Mouse (Mus musculus) ES-Bruce4 (cell line): ENCODE data around the gene Mif4gd. TPM values are rescaled to one million over a fixed set of nuclear protein-coding genes. Genes with fewer than 3 reads are reported as not detected.
A peak's percentile ranks its signal among the peaks of the same experiment; 100 is the strongest.

ENCODE experiments used
- H3K27ac ChIP-seq: 2 replicates; pipeline ENCODE4 v1.5.1; 2012; ENCODE audit warnings: low read length, inconsistent platforms; ENCODE audit not compliant: insufficient read depth
- H3K27me3 ChIP-seq: 2 replicates; pipeline ENCODE4 v1.6.1; 2012; ENCODE audit warnings: mild to moderate bottlenecking, low read length, inconsistent platforms; ENCODE audit not compliant: control insufficient read depth, poor library complexity, insufficient read depth, severe bottlenecking
- H3K36me3 ChIP-seq: 2 replicates; pipeline ENCODE4 v1.6.1; 2012; ENCODE audit warnings: inconsistent platforms, mild to moderate bottlenecking, low read length, moderate library complexity; ENCODE audit not compliant: control insufficient read depth, poor library complexity, insufficient read depth, severe bottlenecking
- H3K4me1 ChIP-seq: one replicate; pipeline ENCODE4 v1.8.1; 2011; ENCODE audit warnings: low read length; ENCODE audit not compliant: control insufficient read depth, insufficient read depth
- H3K4me3 ChIP-seq: 2 replicates; pipeline ENCODE4 v1.5.1; 2011; ENCODE audit warnings: low read depth, mild to moderate bottlenecking, low read length
- H3K9ac ChIP-seq: 2 replicates; pipeline ENCODE4 v1.6.1; 2012; ENCODE audit warnings: low read depth, mild to moderate bottlenecking, inconsistent platforms; ENCODE audit not compliant: poor library complexity, severe bottlenecking
- H3K9me3 ChIP-seq: replicated peaks from 2 replicates; pipeline ENCODE4 v1.6.1; 2012; ENCODE audit warnings: mild to moderate bottlenecking, low read length, inconsistent platforms; ENCODE audit not compliant: control insufficient read depth, poor library complexity, insufficient read depth, severe bottlenecking
- CTCF ChIP-seq: IDR thresholded peaks from one replicate; pipeline ENCODE4 v1.8.1; 2011; ENCODE audit warnings: low read depth, low read length
- EP300 ChIP-seq: IDR thresholded peaks from 2 replicates; pipeline ENCODE4 v1.6.1; 2011; ENCODE audit warnings: low read depth, low read length; ENCODE audit not compliant: insufficient read depth
- POLR2A ChIP-seq: IDR thresholded peaks from one replicate; pipeline ENCODE4 v1.8.1; 2011; ENCODE audit warnings: low read length; ENCODE audit not compliant: insufficient read depth
- polyA plus RNA-seq: library from polyadenylated mRNA; stranded (reverse); fragments of >200 nt; gene quantifications from 2 replicates; pipeline ENCODE4 v1.2.4, GENCODE M21; 2011; ENCODE audit warnings: low read depth; ENCODE audit not compliant: missing spikeins, insufficient read depth, insufficient read length

Mif4gd gene
- polyA plus RNA-seq, 1 experiment = 50.4 TPM

DNA sequence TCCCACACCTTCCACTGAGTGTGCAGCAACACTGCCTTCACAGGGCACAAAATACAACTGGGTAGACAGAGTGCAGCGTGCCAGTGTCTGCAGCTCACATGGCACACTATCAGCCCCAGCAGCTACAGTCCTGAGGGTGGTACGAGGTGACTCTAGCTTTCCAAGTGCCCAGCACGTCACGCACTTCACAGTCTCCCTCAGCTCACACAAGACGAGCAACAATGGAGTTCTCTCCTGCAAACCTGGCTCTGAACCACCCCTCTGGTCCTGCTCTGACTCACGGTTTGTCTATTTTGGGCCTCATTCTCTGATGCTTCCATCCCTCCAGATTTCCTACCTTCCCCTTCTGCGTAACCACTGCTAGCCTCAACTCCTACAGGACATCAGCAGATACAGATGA lies 13.0 kb downstream of the Mif4gd start:
- H3K4me3 ChIP-seq = no peak overlapping the region
- H3K9ac ChIP-seq = no peak overlapping the region
- H3K27me3 ChIP-seq = no peaks in the 10 kb centered on the region
- H3K36me3 ChIP-seq = peaks cover 15% of the 10 kb centered on the region
- no peaks in the 10 kb centered on the region for H3K9me3 ChIP-seq
- no peak overlapping the region for H3K27ac ChIP-seq
- TF ChIP-seq POLR2A (no peak), EP300 (no peak), CTCF (no peak)
- H3K4me1 ChIP-seq = no peaks in the 10 kb centered on the region

DNA sequence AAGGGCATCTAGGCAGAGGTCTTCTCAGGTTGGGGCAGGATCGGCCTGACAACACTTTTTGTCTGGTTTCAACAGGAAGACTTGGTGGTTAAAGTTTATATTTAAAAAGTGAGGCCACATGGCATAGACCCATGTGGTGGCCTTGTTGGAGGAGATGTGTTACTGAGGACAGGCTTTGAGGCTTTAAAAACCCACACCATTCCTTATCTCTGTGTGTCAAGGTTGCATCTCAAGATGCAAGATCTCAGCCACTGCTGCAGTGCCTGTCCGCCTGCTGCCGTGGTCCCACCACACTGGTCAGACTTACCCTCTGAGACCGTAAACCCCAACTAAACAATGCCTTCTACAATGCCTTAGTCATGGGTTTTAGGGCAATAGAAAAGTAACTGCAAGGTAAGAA lies 14.5 kb downstream of the Mif4gd start:
- no peak for TF ChIP-seq EP300
- TF ChIP-seq CTCF = no peak
- no peak for TF ChIP-seq POLR2A
- Histone ChIP-seq H3K9ac (no peak overlapping the region), H3K36me3 (peaks cover 28% of the 10 kb centered on the region)

DNA sequence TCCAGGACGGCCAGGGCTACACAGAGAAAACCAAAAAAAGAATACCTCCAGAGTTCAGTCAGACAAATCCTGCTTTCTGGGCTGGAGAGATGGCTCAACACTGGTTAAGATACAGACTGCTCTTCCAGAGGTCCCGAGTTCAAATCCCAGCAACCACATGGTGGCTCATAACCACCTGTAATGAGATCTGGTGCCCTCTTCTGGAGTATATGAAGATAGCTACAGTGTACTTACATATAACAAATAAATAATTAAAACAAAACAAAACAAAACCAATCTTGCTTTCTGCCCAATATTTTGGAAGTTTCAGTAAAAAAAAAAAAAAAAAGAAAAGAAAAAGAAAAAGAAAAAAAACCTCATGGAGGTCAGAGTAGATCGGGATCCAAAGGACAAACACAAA lies 17.6 kb downstream of the Mif4gd start:
- H3K4me1 ChIP-seq = no peaks in the 10 kb centered on the region
- no peaks in the 10 kb centered on the region for H3K27me3 ChIP-seq
- TF ChIP-seq CTCF (no peak), POLR2A (no peak), EP300 (no peak)
- H3K27ac ChIP-seq = no peak overlapping the region
- no peak overlapping the region for H3K9ac ChIP-seq
- no peaks in the 10 kb centered on the region for H3K9me3 ChIP-seq
- no peak overlapping the region for H3K4me3 ChIP-seq
- peaks cover 55% of the 10 kb centered on the region for H3K36me3 ChIP-seq

More for the DNA sequence above, 14.5 kb downstream of the Mif4gd start:
- Histone ChIP-seq H3K4me3 (no peak overlapping the region), H3K9me3 (no peaks in the 10 kb centered on the region), H3K27ac (no peak overlapping the region), H3K4me1 (no peaks in the 10 kb centered on the region), H3K27me3 (no peaks in the 10 kb centered on the region)

DNA sequence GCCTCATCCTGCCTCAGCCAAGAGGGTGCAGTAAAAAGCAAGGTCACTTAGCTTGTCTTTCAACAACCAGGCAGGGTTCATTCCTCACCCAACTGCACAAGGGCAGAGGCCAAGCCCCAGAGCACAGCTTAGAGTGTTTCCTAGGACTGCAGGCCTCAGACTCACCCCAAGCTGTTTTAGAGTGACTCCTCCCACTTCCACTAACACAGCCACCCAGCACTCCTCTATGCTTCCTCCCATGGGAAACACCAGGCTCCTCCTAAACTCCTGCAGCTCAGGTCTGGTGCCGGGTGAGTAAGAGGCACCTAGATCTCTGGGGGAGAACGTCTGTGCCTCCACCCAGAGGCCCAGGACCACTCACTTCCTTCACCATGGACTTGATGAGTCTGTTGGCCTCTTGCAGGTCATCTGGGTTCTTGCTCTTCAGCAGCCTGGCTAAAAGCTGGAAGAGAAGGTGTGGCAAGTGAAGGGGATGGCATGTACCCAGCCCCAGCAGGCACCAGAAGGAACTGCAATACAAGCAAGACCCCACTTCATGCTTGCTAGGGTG lies 22.2 kb downstream of the Mif4gd start:
- no peaks in the 10 kb centered on the region for H3K27me3 ChIP-seq
- H3K9me3 ChIP-seq = no peaks in the 10 kb centered on the region
- no peak overlapping the region for H3K4me3 ChIP-seq
- H3K36me3 ChIP-seq = peaks cover 78% of the 10 kb centered on the region
- H3K9ac ChIP-seq = no peak overlapping the region
- peaks cover 9% of the 10 kb centered on the region for H3K4me1 ChIP-seq
- no peak for TF ChIP-seq EP300
- TF ChIP-seq POLR2A = no peak
- TF ChIP-seq CTCF = no peak
- 0 out of 2 replicates have a peak overlapping the region, but pooled peaks have one; percentile 2 for H3K27ac ChIP-seq

DNA sequence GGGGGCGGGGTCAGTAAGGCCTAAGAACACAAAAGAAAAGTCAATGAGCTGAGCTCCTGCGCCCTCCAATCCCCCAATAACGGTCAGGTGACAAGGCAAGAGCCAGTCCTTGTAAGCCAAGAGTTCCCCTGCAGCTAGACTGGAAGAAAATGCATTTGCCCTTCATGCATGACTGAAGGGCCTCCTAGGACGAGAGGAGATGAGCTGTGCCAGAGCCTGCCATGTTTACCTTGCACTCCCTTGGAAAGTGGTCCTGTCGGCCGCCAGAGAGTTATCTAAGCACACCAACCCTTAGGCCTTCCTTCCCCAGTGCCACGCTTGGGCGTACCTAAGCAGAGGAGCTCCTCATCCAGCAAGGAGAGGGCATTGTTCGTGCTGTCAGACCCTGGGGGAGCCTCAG lies 24.8 kb downstream of the Mif4gd start:
- TF ChIP-seq CTCF = no peak
- TF ChIP-seq EP300 = 0 out of 2 replicates have a peak, but pooled peaks have one; percentile 12
- peaks cover 85% of the 10 kb centered on the region for H3K36me3 ChIP-seq
- H3K27me3 ChIP-seq = no peaks in the 10 kb centered on the region
- H3K27ac ChIP-seq = peak overlapping the region; percentile 22; the same call in 1 of the 2 replicates
- H3K9ac ChIP-seq = no peak overlapping the region
- peaks cover 9% of the 10 kb centered on the region for H3K4me1 ChIP-seq
- H3K9me3 ChIP-seq = no peaks in the 10 kb centered on the region
- H3K4me3 ChIP-seq = no peak overlapping the region

DNA sequence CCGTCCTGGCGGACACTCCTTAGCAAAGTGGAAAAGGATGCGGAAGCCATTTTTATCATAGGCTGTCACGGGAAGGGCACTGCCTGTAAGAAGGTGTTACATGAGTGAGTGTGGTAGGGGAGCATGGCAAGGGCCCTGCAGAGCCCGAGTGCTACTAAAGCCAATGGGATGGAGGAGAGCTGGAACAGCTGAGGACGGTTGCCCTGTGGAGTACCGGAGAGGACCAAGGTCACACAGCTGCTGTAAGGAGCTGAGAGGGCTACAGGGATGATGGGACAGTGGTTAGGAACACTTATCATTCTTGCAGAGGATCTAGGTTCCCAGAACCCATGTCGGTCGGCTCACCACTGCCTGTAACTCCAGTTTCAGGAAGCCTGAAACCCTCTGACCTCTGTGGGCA lies 26.4 kb downstream of the Mif4gd start:
- H3K27ac ChIP-seq = no peak overlapping the region
- TF ChIP-seq CTCF = no peak
- no peak for TF ChIP-seq POLR2A
- TF ChIP-seq EP300 = no peak
- H3K36me3 ChIP-seq = peaks cover 83% of the 10 kb centered on the region
- peaks cover 9% of the 10 kb centered on the region for H3K4me1 ChIP-seq
- no peaks in the 10 kb centered on the region for H3K9me3 ChIP-seq
- no peaks in the 10 kb centered on the region for H3K27me3 ChIP-seq
- no peak overlapping the region for H3K9ac ChIP-seq
- H3K4me3 ChIP-seq = no peak overlapping the region
